Mouse (Mus musculus) fat pad, adult 2 months (tissue): ENCODE measurements at regions not wholly inside any gene's neighbourhood (a gene's known extent, or its start where the extent isn't known, plus 50 kb on each side); places are given as distances from the start of the nearest gene placed in this dataset.

Source experiments
- DNase-seq: peaks from one replicate; pipeline ENCODE4 v3.0.0-alpha.2; 2011; ENCODE audit warnings: low read depth, low spot score; ENCODE audit errors: extremely low read depth

DNA sequence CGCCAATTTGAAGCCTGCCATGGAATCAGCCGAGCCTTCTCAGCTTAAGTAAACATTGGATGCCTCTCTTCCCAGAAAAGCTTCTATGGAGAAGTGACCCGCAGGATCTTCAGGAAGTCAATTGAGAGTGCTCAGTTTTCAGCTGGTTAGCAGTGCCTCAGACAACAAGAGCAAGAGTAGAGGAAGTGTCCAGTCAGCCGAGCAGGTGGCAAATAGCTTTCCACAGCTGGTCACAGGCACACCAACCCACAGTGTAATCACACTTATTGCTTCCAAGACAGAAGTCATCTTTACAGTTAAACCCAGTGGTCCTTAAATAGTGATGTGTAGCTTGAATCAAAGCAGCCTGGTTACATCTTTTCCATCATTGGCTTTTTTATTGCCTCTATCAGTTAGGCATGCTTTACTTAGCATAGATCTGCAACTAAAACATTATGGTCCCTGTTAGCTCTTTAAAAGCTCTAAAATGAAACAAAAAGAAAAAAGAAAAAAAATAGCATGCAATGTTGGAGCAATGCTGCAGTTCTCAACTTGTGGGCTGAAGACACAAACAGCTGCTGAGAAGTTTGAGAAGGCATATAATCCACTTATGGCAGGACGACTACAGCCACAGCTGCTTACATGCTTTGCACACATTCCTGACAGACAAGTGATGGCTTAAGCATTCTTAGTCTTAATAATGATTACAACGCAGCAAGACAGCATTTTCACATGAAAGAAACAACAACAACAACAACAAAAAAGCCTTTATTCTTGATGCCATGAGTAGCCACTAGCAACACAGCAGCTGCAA is 444.5 kb downstream of the Tmem135 start:
- DNase-seq: no peak

DNA sequence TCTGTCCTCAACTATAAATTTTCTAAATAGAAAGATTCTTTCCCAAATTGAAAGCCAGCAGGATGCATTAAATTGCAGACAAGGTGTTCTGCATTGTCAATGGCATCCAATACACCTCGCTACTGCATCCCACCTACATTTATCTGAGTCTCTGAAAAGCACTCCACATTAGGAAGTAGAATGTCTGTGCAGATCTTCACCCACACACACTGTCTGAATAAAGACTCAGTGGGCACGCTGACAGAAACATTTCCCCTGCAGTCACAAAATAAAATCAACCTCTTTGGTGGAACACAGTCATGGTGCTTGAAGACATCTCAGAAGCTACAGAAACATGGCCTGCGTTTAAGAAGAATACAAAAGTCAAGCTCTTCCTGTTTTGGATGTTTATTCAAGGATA is 449.0 kb downstream of the Tmem135 start:
- no peak for DNase-seq

DNA sequence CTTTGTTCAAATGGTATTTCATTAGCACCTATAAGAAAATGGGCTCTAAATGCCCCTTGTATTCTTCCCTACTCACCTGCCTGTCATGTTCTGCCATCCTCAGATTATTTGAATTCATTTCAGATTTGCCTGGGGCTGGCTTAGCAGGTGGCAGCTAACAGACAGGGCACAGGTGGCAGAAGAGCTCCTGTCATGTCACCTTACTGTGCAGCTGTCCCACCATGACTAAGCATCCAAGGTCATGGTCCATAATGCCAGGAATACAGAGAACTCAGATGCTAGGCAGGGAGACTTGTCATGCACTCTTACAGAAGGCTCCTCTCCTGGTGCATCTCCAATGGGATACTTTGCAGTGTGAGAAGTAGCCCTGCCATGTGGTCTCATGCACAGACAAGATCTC is 458.7 kb downstream of the Tmem135 start:
- no peak for DNase-seq

DNA sequence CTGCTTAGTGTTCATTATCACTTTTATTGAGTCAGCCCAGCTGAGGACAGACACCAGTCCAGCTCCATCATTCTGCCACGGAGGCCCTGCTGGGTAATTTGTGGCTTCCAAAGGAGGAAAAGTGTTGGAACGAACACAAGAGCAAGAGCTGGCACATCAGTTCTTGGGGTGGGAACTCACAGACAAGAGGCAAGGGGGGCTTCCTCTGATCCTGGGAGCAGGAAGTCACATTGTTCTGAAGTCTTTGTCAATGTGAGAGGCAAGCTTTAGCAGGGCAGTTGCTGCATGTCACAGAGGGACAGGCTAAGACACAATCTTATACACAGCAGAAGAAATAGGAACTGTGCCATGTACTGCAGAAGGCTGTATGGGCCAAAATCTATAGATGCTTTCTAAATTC is 459.1 kb downstream of the Tmem135 start:
- no peak for DNase-seq

DNA sequence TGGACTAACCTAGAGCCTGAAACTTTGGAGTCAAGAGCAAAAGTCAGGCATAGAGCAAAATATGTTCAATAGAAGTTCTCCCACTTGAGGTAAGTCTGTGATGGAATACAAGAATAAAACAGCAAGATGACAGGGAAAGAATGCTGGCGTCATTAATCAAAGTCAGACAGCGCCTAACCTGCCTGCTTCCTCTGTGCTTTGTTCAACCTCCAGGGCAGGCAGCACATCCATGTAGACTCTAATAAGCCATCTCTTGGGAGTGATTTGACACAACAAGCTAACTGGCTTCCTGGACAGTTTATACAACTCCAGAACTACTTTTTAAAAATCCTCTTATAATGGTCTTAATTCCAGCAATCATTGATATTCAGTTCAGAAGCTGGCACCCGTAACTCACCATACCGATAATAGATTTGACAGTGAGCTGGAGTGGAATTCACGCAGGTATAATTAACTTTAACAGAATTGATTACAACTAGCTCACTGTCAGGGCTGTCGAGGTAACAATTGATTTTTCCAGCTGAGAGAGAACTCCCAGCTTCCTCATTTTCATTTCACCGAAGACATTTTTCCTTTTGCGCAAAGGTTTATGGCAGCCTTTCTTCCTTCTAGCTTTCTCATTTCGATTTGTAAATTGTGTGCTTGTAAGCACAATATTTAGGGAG is 462.6 kb downstream of the Tmem135 start:
- no peak for DNase-seq

DNA sequence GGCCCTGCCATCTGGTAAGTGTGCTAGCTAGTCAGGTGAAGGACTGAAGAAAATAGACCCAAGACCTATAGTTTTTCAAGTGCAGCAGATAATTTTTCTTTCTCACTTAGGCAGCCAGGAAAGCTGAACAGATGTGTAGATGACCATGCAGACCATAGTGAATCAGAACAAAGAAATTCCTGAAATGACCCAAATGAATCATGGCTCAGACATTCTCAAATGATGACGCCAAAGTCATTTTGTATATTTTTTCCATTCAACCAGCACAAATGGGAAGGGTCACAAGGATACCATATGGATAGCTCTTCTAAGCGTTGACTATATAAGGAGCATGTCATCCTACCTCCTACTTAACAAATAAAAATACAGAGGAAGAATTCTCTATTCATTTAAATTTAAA is 463.8 kb downstream of the Tmem135 start:
- no peak for DNase-seq

DNA sequence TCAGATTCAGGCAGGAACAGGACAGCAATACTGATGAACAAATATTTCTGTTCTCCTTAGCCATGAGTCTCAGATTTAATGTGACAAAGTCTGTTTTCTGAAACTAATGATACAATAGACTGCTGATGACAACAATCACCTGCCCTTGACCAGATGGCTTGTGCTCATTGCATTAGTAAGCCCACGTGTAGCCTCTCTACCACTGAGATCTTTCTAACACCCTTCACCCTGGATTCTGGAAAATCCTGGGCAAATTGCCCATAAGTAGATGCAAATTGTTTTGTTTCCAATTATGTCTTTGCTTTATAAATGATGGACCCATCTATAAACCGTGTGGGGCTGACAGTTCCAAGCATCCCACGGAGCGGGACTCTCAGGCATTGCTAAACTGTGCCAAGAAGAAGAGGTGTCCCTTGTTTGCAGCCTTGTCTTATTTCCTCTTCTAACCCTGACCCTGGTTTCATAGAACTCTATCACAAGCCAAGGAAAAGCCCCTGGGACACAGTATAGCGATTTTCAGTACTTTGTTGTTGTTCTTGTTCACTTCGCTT is 475.7 kb downstream of the Tmem135 start:
- no peak for DNase-seq
